Mouse (Mus musculus): ENCODE results near the gene Farsa. TPM values are rescaled to one million over a fixed set of nuclear protein-coding genes. Genes with fewer than 3 reads are reported as not detected.
"Not testable (repeated sequence)": the region's sequence is repeated elsewhere in the genome, so short reads cannot be mapped to it uniquely, and the experiment has no call there.

Farsa gene
- polyA plus RNA-seq, 1 experiment from 2014 or later = 112 TPM

DNA sequence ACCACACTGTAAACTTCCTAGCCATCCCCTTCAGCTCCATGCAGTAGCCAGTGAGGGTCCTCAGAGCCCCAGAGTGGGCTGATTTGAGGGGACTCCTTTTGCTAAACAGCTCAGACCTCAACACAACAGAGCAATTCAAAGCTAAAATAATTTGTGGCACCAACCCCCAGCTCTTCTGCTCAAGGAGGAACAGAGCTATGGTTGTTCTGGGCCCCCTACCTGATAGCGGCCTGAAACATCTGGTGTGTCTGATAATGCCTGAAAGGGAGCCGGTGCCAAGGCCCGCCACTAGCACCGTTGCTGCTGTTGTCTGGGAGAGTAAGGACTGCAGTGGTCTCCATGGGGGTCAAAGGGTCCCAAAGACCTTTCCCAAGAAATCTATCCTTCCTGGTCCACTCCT, 44.3 kb downstream of the Farsa start:
- H3K4me3 ChIP-seq (ENCODE audit: low read depth, low read length) = no peak overlapping the region

DNA sequence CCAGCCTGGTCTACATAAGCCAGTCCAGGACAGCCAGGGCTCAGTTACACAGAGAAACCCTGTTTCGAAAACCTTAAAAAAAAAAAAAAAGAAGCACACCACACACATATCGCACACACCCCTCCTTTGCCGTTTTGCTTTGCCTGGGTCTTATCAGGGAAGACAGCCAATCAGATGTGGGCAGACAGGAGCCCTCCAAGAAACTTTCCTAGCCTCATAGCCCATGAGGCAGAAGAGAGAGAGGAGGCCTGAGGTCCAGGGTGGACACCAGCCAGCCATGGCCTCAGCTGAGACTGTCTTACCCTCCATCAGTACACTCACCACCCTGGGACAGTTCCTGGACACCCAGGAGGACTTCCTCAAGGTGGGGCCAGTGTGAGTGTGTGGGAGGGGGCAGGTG, 45.0 kb downstream of the Farsa start, which contains the start of gene Klf1:
Klf1 (plus strand) TSS at position 177 of the 400 bp plus-strand sequence.
- Histone ChIP-seq H3K27ac (ENCODE audit: low read depth, low read length) (no peak within 1 kb of the TSS; the same call in 1 of the 2 replicates), H3K27me3 (ENCODE audit: control insufficient read depth, insufficient read depth, low read length) (peaks cover 2% of the 10 kb centered on the region; the same call in 1 of the 2 replicates), H3K36me3 (ENCODE audit: control insufficient read depth, insufficient read depth, low read length) (no peaks in the 10 kb centered on the region), H3K9ac (ENCODE audit: low read length) (peak within 1 kb of the TSS; percentile 78), H3K4me1 (replicated peaks; ENCODE audit: control insufficient read depth, insufficient read depth, low read length) (peaks cover 2% of the 10 kb centered on the region; the same call in 1 of the 2 replicates), H3K9me3 (ENCODE audit: control insufficient read depth, low read length) (no peaks in the 10 kb centered on the region), H3K4me3 (ENCODE audit: low read depth, low read length) (peak within 1 kb of the TSS; percentile 55), H3K4me2 (ENCODE audit: low read depth, low read length, severe bottlenecking) (peak within 1 kb of the TSS; percentile 97)
- ATAC-seq (replicated peaks; ENCODE audit: low FRiP score) (no peak), DNase-seq (ENCODE audit: low spot score) (no peak)
- 77% methylated on average over 3 of the region's 3 CpGs for WGBS

More for the DNA sequence above, 44.3 kb downstream of the Farsa start:
- Histone ChIP-seq H3K9ac (ENCODE audit: low read length) (no peak overlapping the region), H3K9me3 (ENCODE audit: control insufficient read depth, low read length) (no peaks in the 10 kb centered on the region), H3K4me1 (replicated peaks; ENCODE audit: control insufficient read depth, insufficient read depth, low read length) (peaks cover 2% of the 10 kb centered on the region; the same call in 1 of the 2 replicates), H3K36me3 (ENCODE audit: control insufficient read depth, insufficient read depth, low read length) (no peaks in the 10 kb centered on the region), H3K4me2 (ENCODE audit: low read depth, low read length, severe bottlenecking) (no peak overlapping the region), H3K27ac (ENCODE audit: low read depth, low read length) (no peak overlapping the region), H3K27me3 (ENCODE audit: control insufficient read depth, insufficient read depth, low read length) (peaks cover 2% of the 10 kb centered on the region; the same call in 1 of the 2 replicates)
- ATAC-seq (replicated peaks; ENCODE audit: low FRiP score) (no peak), DNase-seq (ENCODE audit: low spot score) (no peak)
- WGBS = 78% methylated on average over 4 of the region's 4 CpGs

DNA sequence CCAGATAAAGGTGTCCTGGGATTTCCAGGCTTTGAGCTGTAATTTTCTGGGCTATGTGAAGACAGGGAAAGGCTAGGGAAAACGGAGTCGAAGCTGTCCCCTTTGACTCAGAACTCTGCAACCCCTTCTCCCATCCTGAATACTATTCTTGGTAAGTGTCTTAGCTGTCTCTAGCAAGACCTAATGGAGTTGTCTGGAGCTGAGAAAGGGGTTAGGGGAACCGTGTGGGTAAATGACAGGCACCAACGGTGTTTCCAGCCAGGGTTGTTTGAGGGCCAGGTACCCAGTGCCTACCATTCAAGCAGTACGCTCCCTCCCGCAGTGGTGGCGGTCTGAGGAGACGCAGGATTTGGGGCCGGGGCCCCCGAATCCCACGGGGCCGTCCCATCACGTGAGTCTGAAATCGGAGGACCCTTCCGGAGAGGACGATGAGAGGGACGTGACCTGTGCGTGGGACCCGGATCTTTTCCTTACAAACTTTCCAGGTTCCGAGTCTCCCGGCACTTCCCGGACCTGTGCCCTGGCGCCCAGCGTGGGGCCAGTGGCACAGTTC, 45.7 kb downstream of the Farsa start:
- 3% methylated on average over 24 of the region's 24 CpGs for WGBS
- Histone ChIP-seq H3K27ac (ENCODE audit: low read depth, low read length) (no peak overlapping the region; the same call in 1 of the 2 replicates), H3K4me3 (ENCODE audit: low read depth, low read length) (peak overlapping the region; percentile 55)

DNA sequence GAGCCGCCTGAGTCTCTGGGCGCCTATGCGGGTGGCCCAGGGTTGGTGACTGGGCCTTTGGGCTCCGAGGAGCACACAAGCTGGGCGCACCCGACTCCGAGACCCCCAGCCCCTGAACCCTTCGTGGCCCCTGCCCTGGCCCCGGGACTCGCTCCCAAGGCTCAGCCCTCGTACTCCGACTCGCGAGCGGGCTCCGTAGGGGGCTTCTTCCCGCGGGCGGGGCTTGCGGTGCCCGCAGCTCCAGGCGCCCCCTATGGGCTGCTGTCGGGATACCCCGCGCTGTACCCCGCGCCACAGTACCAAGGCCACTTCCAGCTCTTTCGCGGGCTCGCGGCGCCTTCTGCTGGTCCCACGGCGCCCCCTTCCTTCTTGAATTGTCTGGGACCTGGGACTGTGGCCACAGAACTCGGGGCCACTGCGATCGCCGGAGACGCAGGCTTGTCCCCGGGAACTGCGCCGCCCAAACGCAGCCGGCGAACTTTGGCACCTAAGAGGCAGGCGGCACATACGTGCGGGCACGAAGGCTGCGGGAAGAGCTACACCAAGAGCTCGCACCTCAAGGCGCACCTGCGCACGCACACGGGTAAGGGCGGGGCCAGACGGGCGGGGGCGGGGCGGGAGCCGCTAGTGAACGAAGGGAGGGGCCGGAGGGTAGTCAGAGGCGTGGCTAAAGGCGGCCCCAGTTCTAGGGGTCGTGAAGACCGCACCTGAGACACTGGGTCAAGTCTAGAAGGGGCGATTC, 46.3 kb downstream of the Farsa start:
- H3K4me3 ChIP-seq (ENCODE audit: low read depth, low read length) = peak overlapping the region; percentile 55
- H3K9ac ChIP-seq (ENCODE audit: low read length) = peak overlapping the region; percentile 78
- H3K4me2 ChIP-seq (ENCODE audit: low read depth, low read length, severe bottlenecking) = peak overlapping the region; percentile 97
- no peaks in the 10 kb centered on the region for H3K36me3 ChIP-seq (ENCODE audit: control insufficient read depth, insufficient read depth, low read length)
- peaks cover 2% of the 10 kb centered on the region; the same call in 1 of the 2 replicates for H3K27me3 ChIP-seq (ENCODE audit: control insufficient read depth, insufficient read depth, low read length)
- no peaks in the 10 kb centered on the region for H3K9me3 ChIP-seq (ENCODE audit: control insufficient read depth, low read length)
- peaks cover 2% of the 10 kb centered on the region; the same call in 1 of the 2 replicates for H3K4me1 ChIP-seq (replicated peaks; ENCODE audit: control insufficient read depth, insufficient read depth, low read length)
- WGBS = under 1% methylated on average over 68 of the region's 68 CpGs
- peak overlapping the region; percentile 41; the same call in 1 of the 2 replicates for H3K27ac ChIP-seq (ENCODE audit: low read depth, low read length)
- ATAC-seq (replicated peaks; ENCODE audit: low FRiP score) (peak; percentile 92), DNase-seq (ENCODE audit: low spot score) (peak; percentile 97)

More for the DNA sequence above, 45.7 kb downstream of the Farsa start:
- H3K27me3 ChIP-seq (ENCODE audit: control insufficient read depth, insufficient read depth, low read length) = peaks cover 2% of the 10 kb centered on the region; the same call in 1 of the 2 replicates
- peak overlapping the region; percentile 97 for H3K4me2 ChIP-seq (ENCODE audit: low read depth, low read length, severe bottlenecking)
- peak overlapping the region; percentile 78 for H3K9ac ChIP-seq (ENCODE audit: low read length)
- H3K9me3 ChIP-seq (ENCODE audit: control insufficient read depth, low read length) = no peaks in the 10 kb centered on the region
- H3K4me1 ChIP-seq (replicated peaks; ENCODE audit: control insufficient read depth, insufficient read depth, low read length) = peaks cover 2% of the 10 kb centered on the region; the same call in 1 of the 2 replicates
- no peak; the same call in 1 of the 2 replicates for ATAC-seq (replicated peaks; ENCODE audit: low FRiP score)
- peak; percentile 70 for DNase-seq (ENCODE audit: low spot score)
- H3K36me3 ChIP-seq (ENCODE audit: control insufficient read depth, insufficient read depth, low read length) = no peaks in the 10 kb centered on the region

DNA sequence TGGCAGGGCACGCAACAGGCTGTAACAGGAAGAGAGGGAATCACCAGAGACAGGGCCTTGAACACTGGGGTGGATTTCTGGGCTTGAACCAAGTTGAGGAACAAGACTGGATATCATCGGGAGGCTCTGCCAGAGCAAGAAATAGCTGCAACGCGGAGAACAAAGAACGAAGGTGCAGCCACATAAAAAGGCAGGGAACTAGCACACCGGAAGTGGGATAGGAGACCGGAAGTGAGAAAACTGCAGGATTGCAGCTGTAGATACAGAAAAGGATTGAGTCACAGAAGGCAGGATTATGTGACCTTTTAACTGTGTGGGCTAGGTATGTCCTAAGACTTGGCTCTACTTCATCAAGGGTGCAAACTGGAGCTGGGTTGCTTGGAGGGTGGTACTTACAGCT, 47.6 kb downstream of the Farsa start:
- Histone ChIP-seq H3K4me3 (ENCODE audit: low read depth, low read length) (no peak overlapping the region), H3K9ac (ENCODE audit: low read length) (no peak overlapping the region), H3K4me2 (ENCODE audit: low read depth, low read length, severe bottlenecking) (0 out of 2 replicates have a peak overlapping the region, but pooled peaks have one; percentile 8), H3K4me1 (replicated peaks; ENCODE audit: control insufficient read depth, insufficient read depth, low read length) (peaks cover 2% of the 10 kb centered on the region; the same call in 1 of the 2 replicates), H3K27ac (ENCODE audit: low read depth, low read length) (no peak overlapping the region), H3K9me3 (ENCODE audit: control insufficient read depth, low read length) (no peaks in the 10 kb centered on the region), H3K27me3 (ENCODE audit: control insufficient read depth, insufficient read depth, low read length) (peaks cover 3% of the 10 kb centered on the region; the same call in 1 of the 2 replicates), H3K36me3 (ENCODE audit: control insufficient read depth, insufficient read depth, low read length) (no peaks in the 10 kb centered on the region)
- DNase-seq (ENCODE audit: low spot score) (no peak), ATAC-seq (replicated peaks; ENCODE audit: low FRiP score) (no peak)
- WGBS = 88% methylated on average over 7 of the region's 7 CpGs

DNA sequence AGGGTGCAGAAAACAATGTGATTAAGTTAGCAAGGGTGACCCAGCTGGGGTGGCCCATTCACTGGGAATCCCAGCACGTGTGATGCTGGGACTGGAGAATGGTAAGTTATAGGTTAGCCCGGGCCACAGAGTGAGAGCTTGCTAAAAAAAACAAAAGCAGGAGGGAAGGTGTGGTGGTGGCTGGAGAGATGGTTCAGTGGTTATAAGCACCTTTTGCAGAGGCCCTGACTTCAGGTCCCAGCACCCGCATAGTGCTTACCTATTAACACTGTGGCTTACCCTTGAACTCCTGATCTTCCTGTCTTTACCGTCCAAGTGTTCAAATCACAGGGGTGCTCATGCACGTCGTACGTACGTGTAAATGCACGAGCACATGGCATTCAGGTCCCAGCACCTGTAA, 50.2 kb downstream of the Farsa start:
- 88% methylated on average over 9 of the region's 9 CpGs for WGBS
- H3K4me1 ChIP-seq (replicated peaks; ENCODE audit: control insufficient read depth, insufficient read depth, low read length) = peaks cover 2% of the 10 kb centered on the region; the same call in 1 of the 2 replicates
- ATAC-seq (replicated peaks; ENCODE audit: low FRiP score) = no peak
- no peaks in the 10 kb centered on the region for H3K9me3 ChIP-seq (ENCODE audit: control insufficient read depth, low read length)
- H3K27me3 ChIP-seq (ENCODE audit: control insufficient read depth, insufficient read depth, low read length) = peaks cover 14% of the 10 kb centered on the region
- H3K4me3 ChIP-seq (ENCODE audit: low read depth, low read length) = no peak overlapping the region
- H3K9ac ChIP-seq (ENCODE audit: low read length) = no peak overlapping the region
- H3K4me2 ChIP-seq (ENCODE audit: low read depth, low read length, severe bottlenecking) = no peak overlapping the region
- DNase-seq (ENCODE audit: low spot score) = no peak
- H3K27ac ChIP-seq (ENCODE audit: low read depth, low read length) = no peak overlapping the region
- H3K36me3 ChIP-seq (ENCODE audit: control insufficient read depth, insufficient read depth, low read length) = no peaks in the 10 kb centered on the region

DNA sequence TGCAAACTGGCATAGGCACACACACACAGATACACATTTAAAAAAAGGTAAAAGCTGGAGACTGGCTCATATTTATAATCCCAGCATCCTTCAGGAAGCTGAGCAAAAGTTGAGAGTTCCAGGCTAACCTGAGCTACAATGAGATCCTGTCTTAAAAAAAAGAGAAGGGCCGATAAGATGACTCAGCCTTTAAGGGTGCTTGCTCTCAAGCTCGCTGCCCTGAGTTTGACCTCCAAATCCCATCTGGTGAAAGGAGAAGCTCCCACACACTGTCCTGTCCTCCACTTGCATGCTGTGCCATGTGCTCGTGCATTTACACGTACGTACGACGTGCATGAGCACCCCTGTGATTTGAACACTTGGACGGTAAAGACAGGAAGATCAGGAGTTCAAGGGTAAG, 50.7 kb downstream of the Farsa start:
- no peaks in the 10 kb centered on the region for H3K9me3 ChIP-seq (ENCODE audit: control insufficient read depth, low read length)
- no peak for DNase-seq (ENCODE audit: low spot score)
- no peak overlapping the region for H3K27ac ChIP-seq (ENCODE audit: low read depth, low read length)
- H3K4me1 ChIP-seq (replicated peaks; ENCODE audit: control insufficient read depth, insufficient read depth, low read length) = peaks cover 2% of the 10 kb centered on the region; the same call in 1 of the 2 replicates
- H3K4me3 ChIP-seq (ENCODE audit: low read depth, low read length) = no peak overlapping the region
- ATAC-seq (replicated peaks; ENCODE audit: low FRiP score) = no peak
- H3K4me2 ChIP-seq (ENCODE audit: low read depth, low read length, severe bottlenecking) = no peak overlapping the region
- H3K27me3 ChIP-seq (ENCODE audit: control insufficient read depth, insufficient read depth, low read length) = peaks cover 19% of the 10 kb centered on the region
- no peaks in the 10 kb centered on the region for H3K36me3 ChIP-seq (ENCODE audit: control insufficient read depth, insufficient read depth, low read length)
- no peak overlapping the region for H3K9ac ChIP-seq (ENCODE audit: low read length)
- 83% methylated on average over 8 of the region's 8 CpGs for WGBS

DNA sequence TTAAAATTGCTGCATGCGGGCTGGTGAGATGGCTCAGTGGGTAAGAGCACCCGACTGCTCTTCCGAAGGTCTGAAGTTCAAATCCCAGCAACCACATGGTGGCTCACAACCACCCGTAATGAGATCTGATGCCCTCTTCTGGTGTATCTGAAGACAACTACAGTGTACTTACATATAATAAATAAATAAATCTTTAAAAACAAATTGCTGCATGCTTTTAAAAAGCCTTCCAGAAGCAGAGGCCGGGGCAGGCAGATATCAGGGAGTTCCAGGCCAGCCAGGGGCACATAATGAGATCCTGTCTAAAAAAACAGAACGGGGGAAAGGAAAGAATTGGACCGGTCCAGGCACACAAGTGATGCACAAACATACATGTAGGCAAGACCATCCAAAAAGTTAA, 51.2 kb downstream of the Farsa start:
- DNase-seq (ENCODE audit: low spot score); ATAC-seq (replicated peaks; ENCODE audit: low FRiP score); H3K27ac ChIP-seq (ENCODE audit: low read depth, low read length); H3K9me3 ChIP-seq (ENCODE audit: control insufficient read depth, low read length); H3K36me3 ChIP-seq (ENCODE audit: control insufficient read depth, insufficient read depth, low read length); H3K4me1 ChIP-seq (replicated peaks; ENCODE audit: control insufficient read depth, insufficient read depth, low read length): not testable (repeated sequence)
- Histone ChIP-seq H3K4me3 (ENCODE audit: low read depth, low read length) (peak overlapping the region; percentile 41; the same call in 1 of the 2 replicates), H3K9ac (ENCODE audit: low read length) (peak overlapping the region; percentile 13; the same call in 1 of the 2 replicates), H3K27me3 (ENCODE audit: control insufficient read depth, insufficient read depth, low read length) (peaks cover 24% of the 10 kb centered on the region), H3K4me2 (ENCODE audit: low read depth, low read length, severe bottlenecking) (peak overlapping the region; percentile 77; the same call in 1 of the 2 replicates)
- WGBS = 29% methylated on average over 7 of the region's 7 CpGs
